Mouse (Mus musculus) yolk sac, embryonic 10.5 days (tissue): ENCODE data around the gene Chodl.

Experiments
- DNase-seq: peaks from one replicate; pipeline ENCODE4 v3.0.0-alpha.2; 2017; ENCODE audit warnings: low spot score

Gene Chodl

GRCm38 (mm10) chr16:78930382-78931286 lies at the start of gene Chodl:
TSS of gene Chodl (plus strand) at chr16:78930948.
- no peak for DNase-seq

- DNase-seq: no peak
These were observed 8.1 kb upstream of the Chodl start for GRCm38 (mm10) chr16:78922644-78923043.

- no peak for DNase-seq
These were observed 708 bp downstream of the Chodl start for GRCm38 (mm10) chr16:78931287-78932025.

GRCm38 (mm10) chr16:78934298-78934697 lies 3.5 kb downstream of the Chodl start:
- no peak for DNase-seq

GRCm38 (mm10) chr16:78937755-78938154 lies 7.0 kb downstream of the Chodl start:
- DNase-seq: no peak

- DNase-seq: no peak
These were observed 19.6 kb downstream of the Chodl start for GRCm38 (mm10) chr16:78950359-78950758.

- DNase-seq: no peak
These were observed 26.7 kb downstream of the Chodl start for GRCm38 (mm10) chr16:78957434-78957833.

GRCm38 (mm10) chr16:78969091-78969731 lies 38.5 kb downstream of the Chodl start:
- no peak for DNase-seq

GRCm38 (mm10) chr16:78974099-78974498 lies 43.4 kb downstream of the Chodl start:
- DNase-seq: no peak

- DNase-seq: no peak
These were observed 45.6 kb downstream of the Chodl start for GRCm38 (mm10) chr16:78976384-78976783.
